Mouse (Mus musculus): ENCODE results near the gene Chn1. TPM values are rescaled to one million over a fixed set of nuclear protein-coding genes. Genes with fewer than 3 reads are reported as not detected.
A peak's percentile ranks its signal among the peaks of the same experiment; 100 is the strongest.

Chn1 gene
- total and polyA plus RNA-seq, 3 experiments = 5.1 to 14.1 (median 13.2) TPM

DNA sequence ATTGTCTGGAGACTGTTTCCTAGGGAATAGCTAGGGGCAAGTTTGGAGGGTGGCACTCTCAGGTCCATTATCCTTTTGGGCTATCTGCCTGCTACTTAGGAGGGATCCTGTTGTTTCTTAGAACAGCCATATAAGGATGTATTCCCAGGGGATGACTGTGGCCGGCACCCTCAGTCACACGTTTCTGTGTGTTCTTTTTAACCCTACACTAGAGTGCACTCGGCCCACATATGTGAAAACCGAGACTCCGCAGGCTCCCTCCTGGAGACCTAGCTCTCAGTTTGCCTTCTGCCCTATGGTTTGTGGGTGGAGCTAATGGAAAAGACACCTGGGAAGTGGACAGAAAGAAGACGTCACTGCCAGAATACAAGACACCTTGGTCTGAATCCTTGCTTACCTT is 183.9 kb downstream of the Chn1 start:
- no peak for DNase-seq

GRCm38 (mm10) chr2:73590106-73590505 is 185.0 kb downstream of the Chn1 start:
- no peak for DNase-seq

GRCm38 (mm10) chr2:73588951-73589350 is 186.2 kb downstream of the Chn1 start:
- DNase-seq = no peak

GRCm38 (mm10) chr2:73587109-73587506 is 188.0 kb downstream of the Chn1 start:
- no peak for DNase-seq

GRCm38 (mm10) chr2:73586392-73587108 is 188.6 kb downstream of the Chn1 start:
- DNase-seq = no peak

- DNase-seq = peak; percentile 71
Observed at GRCm38 (mm10) chr2:73585347-73585831, 189.8 kb downstream of the Chn1 start.

DNA sequence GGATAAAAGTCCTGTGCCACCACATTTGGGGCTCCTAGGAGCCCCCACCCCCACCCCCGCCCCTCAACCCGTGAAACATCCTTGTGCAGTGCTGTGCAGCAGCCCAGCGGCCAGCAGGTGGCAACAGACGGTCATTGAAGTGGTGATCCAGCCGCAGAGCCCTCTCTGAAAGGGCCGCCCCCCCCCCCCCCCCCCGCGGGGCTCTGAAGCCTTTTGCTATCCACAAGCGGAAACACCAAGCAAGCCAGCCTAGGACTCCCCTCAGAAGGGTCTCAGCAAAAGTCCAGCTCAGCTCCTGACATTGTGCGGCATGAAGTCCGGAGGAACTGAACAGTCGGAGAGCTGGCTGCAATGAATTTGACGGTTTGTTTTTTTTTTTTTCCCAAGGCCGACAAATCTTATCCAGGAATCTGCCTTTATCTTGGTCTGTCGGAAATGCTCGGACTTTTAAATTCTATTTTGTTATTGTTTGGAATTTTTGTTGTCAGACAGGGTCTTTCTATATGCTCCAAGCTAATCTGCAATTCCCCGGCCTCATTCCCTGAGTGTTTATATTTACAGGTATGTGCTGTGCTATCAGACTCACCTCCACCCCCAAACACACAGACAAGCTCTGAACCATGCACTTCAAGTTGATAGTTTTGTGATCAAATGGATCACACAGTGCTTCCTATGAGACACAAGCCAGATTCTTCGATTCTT is 190.3 kb downstream of the Chn1 start:
- peak; percentile 83 for DNase-seq

DNA sequence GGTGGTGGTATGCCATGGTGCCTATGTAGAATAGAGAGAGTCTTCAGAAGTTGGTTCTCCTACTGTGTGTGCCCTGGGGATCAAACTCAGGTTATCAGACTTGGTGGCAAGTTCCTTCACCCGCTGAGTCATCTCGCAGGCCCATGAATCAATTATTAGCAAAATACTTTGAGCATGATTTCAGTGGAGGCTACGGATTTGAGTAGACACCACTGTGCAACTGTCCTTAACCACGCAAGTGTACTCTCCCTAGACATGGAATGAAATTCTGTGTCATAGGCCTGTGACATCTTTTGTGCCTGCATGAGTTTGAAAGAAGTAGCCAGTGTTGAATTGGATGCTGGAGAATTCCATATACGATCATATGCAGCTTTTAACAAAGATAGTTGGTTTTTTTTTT is 194.4 kb downstream of the Chn1 start:
- DNase-seq = no peak

DNA sequence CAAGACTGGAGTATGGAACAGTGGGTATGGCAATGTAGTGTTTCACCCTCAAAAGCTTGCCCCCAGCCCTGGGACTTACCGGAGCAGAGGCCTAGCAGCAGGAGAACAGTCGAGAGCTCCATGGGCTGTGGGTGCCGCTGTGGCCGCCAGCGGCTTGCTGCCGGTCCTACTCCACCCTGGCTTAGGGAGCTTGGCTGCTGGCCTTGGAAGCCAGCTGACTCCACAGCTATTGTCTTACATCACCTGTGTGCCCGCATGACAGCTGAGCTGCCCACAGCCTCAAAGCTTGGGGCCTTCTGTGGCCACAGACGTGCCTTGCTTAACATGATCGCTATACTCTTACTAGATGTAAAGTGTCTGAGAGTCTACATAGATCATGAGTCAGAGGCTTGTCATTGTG is 195.0 kb downstream of the Chn1 start, which contains the start of gene Chrna1:
Gene Chrna1 (minus strand): TSS at position 173 of the 400 bp plus-strand sequence.
- DNase-seq = no peak

GRCm38 (mm10) chr2:73579168-73579567 is 196.0 kb downstream of the Chn1 start:
- DNase-seq = no peak

DNA sequence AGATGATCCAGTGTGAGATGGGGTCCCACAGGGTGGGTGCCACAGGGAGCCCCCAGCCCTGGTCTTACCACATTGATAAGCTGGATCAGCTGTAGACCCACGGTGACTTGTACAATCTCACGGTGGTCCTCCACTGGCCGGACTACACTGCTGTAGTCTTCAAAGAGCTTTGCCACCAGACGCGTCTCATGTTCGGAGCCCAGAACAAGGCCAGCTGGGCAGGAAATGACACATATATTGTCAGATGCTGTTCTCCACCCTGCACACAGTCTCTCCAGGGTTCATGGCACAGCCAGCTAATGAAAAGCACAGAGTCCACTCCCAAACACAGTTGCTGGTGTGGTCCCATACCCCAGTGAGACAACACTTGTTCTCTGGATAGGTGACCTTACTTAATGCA is 200.7 kb downstream of the Chn1 start:
- no peak for DNase-seq

GRCm38 (mm10) chr2:73573556-73573955 is 201.6 kb downstream of the Chn1 start:
- DNase-seq = no peak

DNA sequence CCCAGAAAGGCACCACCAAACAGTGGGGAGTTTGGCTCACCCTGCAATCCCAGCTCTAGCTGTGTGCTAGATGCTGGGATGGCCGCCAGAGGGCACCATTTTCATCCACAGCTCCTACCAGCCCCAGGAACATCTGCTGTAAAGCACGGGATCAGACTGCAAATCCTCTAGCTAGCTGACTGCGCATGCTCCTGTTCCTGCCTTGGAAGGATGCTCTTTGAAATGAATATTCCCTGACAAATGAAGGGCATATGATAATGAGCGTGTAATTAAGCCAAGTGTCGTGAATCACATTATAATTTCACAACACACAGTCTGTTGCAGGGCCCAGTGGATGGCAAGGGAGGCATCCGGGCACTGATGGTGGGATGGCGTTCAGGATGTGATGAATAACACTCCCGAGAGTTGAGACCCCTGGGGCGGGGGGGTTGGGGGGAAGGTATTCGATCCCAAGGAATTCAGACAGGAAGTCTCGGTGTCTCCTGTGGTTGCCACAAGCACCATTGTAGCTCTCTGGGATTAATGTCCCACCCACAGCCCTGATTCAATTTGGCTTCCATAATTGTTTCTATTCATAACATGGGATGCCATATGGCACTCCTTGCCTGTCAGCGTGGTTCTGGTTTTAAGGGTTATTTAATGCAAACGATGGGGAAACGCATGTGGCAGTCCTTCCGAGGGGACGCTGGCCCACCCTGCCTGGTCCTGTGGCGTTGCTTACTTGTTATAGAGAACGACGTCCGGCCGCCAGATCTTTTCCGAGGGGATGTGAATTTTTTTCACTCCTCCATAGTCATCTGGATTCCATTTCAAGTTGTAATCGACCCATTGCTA is 202.4 kb downstream of the Chn1 start:
- DNase-seq = peak; percentile 74

DNA sequence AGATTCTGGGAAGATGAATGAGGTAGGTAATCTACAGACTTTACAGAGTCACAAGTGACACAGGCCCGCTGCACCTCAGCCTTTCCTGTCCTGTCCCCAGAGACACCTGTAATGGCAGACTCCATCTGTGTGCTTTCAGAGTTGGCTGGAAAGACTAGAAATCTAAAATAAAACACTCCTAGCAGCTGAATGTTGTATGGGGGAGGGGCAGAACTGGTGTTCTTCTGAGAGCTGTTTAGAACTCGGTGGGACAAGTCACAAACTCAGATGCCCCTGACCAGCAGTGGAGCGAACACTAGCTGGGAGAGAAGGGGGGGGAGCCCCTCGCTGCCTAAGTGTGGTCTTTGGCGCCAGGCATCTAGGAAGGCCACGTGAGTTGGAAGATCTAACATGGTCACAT is 203.2 kb downstream of the Chn1 start:
- DNase-seq = no peak

GRCm38 (mm10) chr2:73571304-73571703 is 203.8 kb downstream of the Chn1 start:
- no peak for DNase-seq

GRCm38 (mm10) chr2:73566989-73567605 is 208.0 kb downstream of the Chn1 start:
- DNase-seq = peak; percentile 53

- DNase-seq = no peak
Observed at GRCm38 (mm10) chr2:73566162-73566561, 209.0 kb downstream of the Chn1 start.

DNA sequence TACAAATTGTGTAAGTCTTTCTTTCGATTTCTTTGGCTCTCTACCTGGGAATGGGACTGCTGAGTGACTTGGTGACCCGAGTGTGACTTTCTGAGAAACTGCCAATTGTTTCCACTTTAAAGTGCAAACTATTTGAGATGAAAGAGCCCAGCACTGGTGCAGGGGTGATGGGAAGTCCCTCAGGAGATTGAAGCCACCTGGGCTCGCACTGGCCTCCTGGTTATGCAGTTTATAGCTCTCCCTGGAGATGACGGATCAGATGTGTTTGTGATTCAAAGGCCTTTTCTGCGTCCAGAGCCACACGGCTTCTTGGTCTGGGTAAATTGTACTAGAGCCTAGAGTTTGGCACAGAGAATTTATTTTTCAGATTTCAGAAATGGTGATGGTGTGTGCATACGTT is 211.5 kb downstream of the Chn1 start:
- DNase-seq = no peak

- DNase-seq = no peak
Observed at GRCm38 (mm10) chr2:73562656-73563055, 212.5 kb downstream of the Chn1 start.

DNA sequence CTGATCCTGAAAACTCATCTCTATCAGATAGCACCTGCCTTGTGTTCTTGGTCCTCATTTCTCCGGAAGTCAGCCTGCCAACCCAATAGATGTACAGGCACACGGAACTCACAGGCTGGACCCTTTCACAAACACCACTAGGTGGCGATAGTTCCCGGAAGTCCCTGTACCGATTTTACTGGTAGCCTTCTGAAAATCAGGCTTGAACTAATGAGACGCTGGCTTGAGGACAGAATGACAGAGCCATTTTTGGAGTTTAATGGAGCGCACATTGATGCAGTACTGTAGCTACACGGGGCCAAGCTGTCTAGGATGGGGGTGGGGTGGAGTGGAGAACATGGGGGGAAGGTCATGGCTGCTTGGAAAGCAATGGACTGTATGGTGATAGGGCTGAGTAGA is 213.5 kb downstream of the Chn1 start:
- no peak for DNase-seq

GRCm38 (mm10) chr2:73560899-73561664 is 214.1 kb downstream of the Chn1 start:
- DNase-seq = no peak

All from adrenal gland, adult 2 months (tissue).